Mouse (Mus musculus): ENCODE measurements around the gene Slc2a4. TPM values are rescaled to one million over a fixed set of nuclear protein-coding genes. Genes with fewer than 3 reads are reported as not detected.

Gene Slc2a4
- polyA plus RNA-seq, 1 experiment: 78.6 TPM

DNA sequence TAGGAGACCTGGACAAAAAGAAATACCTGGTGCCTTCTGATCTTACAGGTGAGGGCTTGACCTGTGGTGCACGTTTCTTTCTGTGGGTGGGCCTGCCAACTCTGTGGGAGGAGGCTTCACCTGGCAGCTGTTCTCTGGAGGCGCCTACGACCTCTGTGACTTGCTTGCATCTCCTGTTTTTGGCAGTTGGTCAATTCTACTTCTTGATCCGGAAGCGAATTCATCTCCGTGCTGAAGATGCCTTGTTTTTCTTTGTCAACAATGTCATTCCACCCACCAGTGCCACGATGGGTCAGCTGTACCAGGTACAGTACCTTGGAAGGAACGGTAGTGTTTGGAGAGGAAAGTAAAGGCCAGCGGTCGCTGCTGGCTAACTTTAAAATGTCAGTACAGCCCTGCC lies 44.4 kb upstream of the Slc2a4 start:
- WGBS: 31% methylated on average over 10 of the region's 10 CpGs
- DNase-seq: peak; percentile 63
- TF ChIP-seq POLR2A (IDR thresholded peaks at IDR 0.05; ENCODE audit: low read depth, low read length) (no peak), CTCF (conservative IDR thresholded peaks at IDR 0.05; ENCODE audit: insufficient read depth, insufficient read length, low read depth, low read length) (no peak)
- Histone ChIP-seq H3K4me3 (ENCODE audit: insufficient read depth, low read depth, low read length) (peak overlapping the region; percentile 47), H3K27me3 (replicated peaks; ENCODE audit: control insufficient read depth, insufficient read depth, low read length) (no peaks in the 10 kb centered on the region), H3K36me3 (ENCODE audit: control insufficient read depth, insufficient read depth, low read length) (peaks cover 2% of the 10 kb centered on the region; the same call in 1 of the 2 replicates), H3K27ac (ENCODE audit: insufficient read depth, low read depth, low read length) (no peak overlapping the region; the same call in 1 of the 2 replicates), H3K4me1 (ENCODE audit: control insufficient read depth, insufficient read depth, low read length) (peaks cover 3% of the 10 kb centered on the region; the same call in 1 of the 2 replicates)

DNA sequence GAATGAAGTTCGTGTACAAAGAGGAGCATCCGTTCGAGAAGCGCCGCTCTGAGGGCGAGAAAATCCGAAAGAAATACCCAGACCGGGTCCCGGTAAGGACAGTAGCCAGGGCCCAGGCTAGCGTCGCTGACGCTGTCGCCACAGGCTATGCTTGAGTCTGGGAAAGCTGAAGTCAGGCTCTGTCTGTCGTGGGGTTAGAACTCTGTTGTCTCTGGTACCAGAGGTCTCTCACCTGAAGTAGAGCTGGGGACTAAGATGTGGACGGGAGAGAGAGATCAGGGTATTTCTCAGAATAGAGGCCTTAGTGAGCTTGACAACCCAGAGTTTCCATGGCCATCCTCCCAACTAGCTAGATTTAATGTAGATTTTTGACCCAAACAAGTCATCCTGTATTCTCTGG lies 43.7 kb upstream of the Slc2a4 start:
- peak overlapping the region; percentile 88 for H3K27ac ChIP-seq (ENCODE audit: insufficient read depth, low read depth, low read length)
- H3K4me1 ChIP-seq (ENCODE audit: control insufficient read depth, insufficient read depth, low read length): peaks cover 3% of the 10 kb centered on the region; the same call in 1 of the 2 replicates
- 1% methylated on average over 15 of the region's 15 CpGs for WGBS
- peak overlapping the region; percentile 96 for H3K4me3 ChIP-seq (ENCODE audit: insufficient read depth, low read depth, low read length)
- H3K27me3 ChIP-seq (replicated peaks; ENCODE audit: control insufficient read depth, insufficient read depth, low read length): no peaks in the 10 kb centered on the region
- no peak for DNase-seq
- peaks cover 2% of the 10 kb centered on the region; the same call in 1 of the 2 replicates for H3K36me3 ChIP-seq (ENCODE audit: control insufficient read depth, insufficient read depth, low read length)
- TF ChIP-seq CTCF (conservative IDR thresholded peaks at IDR 0.05; ENCODE audit: insufficient read depth, insufficient read length, low read depth, low read length) (no peak), POLR2A (IDR thresholded peaks at IDR 0.05; ENCODE audit: low read depth, low read length) (no peak)

DNA sequence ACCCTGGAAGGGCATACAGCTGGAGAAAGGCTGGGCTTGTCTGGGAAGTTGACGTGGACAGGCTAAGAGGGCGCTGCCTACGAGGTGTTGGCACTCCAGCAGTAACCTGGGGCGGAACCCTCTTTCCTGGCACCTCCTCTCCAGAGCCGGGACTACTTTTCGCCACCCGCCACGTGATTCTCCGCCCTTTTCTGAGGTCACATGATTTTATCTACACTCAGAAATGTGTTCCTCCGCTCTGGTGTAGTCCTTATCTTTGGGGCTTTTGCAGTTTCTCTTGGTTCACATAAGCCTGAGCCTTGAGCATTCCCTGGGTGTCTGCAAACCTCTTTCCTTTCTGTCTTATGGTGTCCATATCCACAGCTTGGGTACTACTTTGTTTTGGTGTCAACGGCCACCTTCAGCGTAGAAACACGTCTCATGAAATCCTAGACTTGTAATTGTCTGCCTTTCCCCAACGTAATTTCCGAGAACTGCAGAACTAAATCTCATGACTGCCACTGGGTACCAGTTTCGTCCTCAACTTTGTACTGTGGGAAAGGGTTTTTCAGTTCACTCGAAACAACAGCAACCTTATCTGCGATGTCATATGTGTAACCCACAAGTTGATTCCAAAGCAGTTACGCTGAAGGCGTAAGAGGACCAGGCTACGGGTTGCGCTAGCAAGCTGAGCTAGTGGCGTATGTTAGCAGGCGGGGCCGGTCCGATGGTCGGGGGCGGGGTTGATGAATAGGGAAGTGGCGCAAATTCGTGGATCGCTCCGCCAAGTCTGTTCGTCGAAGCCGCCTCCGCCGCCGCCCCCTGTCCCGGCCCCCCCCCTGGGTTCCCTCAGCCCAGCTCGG lies 43.1 kb upstream of the Slc2a4 start, which contains the start of gene Gabarap:
Gene Gabarap, plus strand, starts transcription at position 294 of the 842 bp plus-strand sequence.
- under 1% methylated on average over 40 of the region's 40 CpGs for WGBS
- Histone ChIP-seq H3K36me3 (ENCODE audit: control insufficient read depth, insufficient read depth, low read length) (peaks cover 4% of the 10 kb centered on the region), H3K27me3 (replicated peaks; ENCODE audit: control insufficient read depth, insufficient read depth, low read length) (no peaks in the 10 kb centered on the region), H3K4me3 (ENCODE audit: insufficient read depth, low read depth, low read length) (peak within 1 kb of the TSS; percentile 96), H3K27ac (ENCODE audit: insufficient read depth, low read depth, low read length) (peak within 1 kb of the TSS; percentile 100), H3K4me1 (ENCODE audit: control insufficient read depth, insufficient read depth, low read length) (peaks cover 3% of the 10 kb centered on the region; the same call in 1 of the 2 replicates)
- peak; percentile 99 for DNase-seq
- TF ChIP-seq POLR2A (IDR thresholded peaks at IDR 0.05; ENCODE audit: low read depth, low read length) (peak; percentile 58), CTCF (conservative IDR thresholded peaks at IDR 0.05; ENCODE audit: insufficient read depth, insufficient read length, low read depth, low read length) (no peak)

DNA sequence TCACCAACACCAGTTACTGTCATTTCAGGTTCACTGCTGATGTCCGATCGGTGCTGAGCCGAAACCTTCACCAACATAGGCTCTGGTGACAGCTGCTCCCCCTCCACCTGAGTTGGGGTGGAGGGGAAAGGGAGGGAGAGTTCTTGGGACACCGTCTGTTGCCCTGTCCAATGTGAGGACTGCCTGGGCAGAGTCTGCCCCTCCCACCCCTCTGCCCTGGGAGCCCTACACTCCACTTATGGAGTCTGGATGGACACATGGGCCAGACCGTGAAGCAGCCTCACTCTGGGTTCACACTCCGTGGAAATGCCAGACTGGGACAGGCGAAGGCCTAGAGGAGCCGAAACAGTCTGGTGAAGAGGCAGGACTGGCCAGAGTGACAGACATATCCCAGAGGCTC lies 42.0 kb upstream of the Slc2a4 start:
- H3K4me3 ChIP-seq (ENCODE audit: insufficient read depth, low read depth, low read length): no peak overlapping the region
- H3K27ac ChIP-seq (ENCODE audit: insufficient read depth, low read depth, low read length): no peak overlapping the region
- peaks cover 4% of the 10 kb centered on the region for H3K36me3 ChIP-seq (ENCODE audit: control insufficient read depth, insufficient read depth, low read length)
- DNase-seq: no peak
- H3K27me3 ChIP-seq (replicated peaks; ENCODE audit: control insufficient read depth, insufficient read depth, low read length): no peaks in the 10 kb centered on the region
- WGBS: 84% methylated on average over 8 of the region's 8 CpGs
- H3K4me1 ChIP-seq (ENCODE audit: control insufficient read depth, insufficient read depth, low read length): peaks cover 3% of the 10 kb centered on the region; the same call in 1 of the 2 replicates
- TF ChIP-seq POLR2A (IDR thresholded peaks at IDR 0.05; ENCODE audit: low read depth, low read length) (no peak), CTCF (conservative IDR thresholded peaks at IDR 0.05; ENCODE audit: insufficient read depth, insufficient read length, low read depth, low read length) (no peak)

DNA sequence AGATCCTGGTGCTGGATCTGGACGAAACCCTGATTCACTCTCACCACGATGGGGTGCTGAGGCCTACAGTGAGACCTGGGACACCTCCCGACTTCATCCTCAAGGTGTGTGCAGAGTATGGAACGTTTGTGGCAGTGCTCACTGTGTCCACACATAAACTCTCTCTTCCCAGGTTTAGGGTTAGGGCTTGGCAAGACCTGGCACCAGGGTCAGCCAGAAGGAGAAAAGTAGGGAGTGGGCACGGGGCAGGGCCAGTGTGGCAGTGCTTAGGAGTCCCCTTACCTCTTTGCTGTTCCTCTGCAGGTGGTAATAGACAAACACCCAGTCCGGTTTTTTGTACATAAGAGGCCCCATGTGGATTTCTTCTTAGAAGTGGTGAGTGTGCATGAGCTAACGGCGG lies 36.4 kb upstream of the Slc2a4 start:
- H3K4me1 ChIP-seq (ENCODE audit: control insufficient read depth, insufficient read depth, low read length): peaks cover 9% of the 10 kb centered on the region; the same call in 1 of the 2 replicates
- H3K4me3 ChIP-seq (ENCODE audit: insufficient read depth, low read depth, low read length): no peak overlapping the region
- TF ChIP-seq CTCF (conservative IDR thresholded peaks at IDR 0.05; ENCODE audit: insufficient read depth, insufficient read length, low read depth, low read length) (no peak), POLR2A (IDR thresholded peaks at IDR 0.05; ENCODE audit: low read depth, low read length) (no peak)
- H3K27me3 ChIP-seq (replicated peaks; ENCODE audit: control insufficient read depth, insufficient read depth, low read length): no peaks in the 10 kb centered on the region
- 90% methylated on average over 8 of the region's 8 CpGs for WGBS
- H3K36me3 ChIP-seq (ENCODE audit: control insufficient read depth, insufficient read depth, low read length): peaks cover 3% of the 10 kb centered on the region
- no peak for DNase-seq
- H3K27ac ChIP-seq (ENCODE audit: insufficient read depth, low read depth, low read length): no peak overlapping the region

DNA sequence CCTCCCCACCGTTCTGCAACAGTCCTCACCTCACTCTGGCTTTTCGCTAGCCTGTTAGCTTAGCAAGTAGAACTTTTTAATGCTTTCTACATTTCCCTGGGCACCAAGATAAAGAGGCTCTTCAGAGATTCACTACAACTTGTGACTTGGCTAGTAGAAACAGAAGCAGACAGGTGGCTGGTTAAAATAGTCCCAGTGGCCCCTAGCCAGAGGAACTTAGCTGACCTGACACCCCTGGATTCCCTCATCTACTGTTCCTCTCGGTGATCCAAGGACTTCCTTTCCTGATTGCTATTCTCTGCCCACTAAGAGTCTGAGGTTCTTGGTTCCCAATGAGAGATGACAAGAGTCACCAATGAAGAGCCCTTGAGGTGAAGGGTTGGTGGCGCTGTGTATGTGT lies 35.4 kb upstream of the Slc2a4 start:
- H3K4me3 ChIP-seq (ENCODE audit: insufficient read depth, low read depth, low read length): no peak overlapping the region
- no peak for DNase-seq
- TF ChIP-seq CTCF (conservative IDR thresholded peaks at IDR 0.05; ENCODE audit: insufficient read depth, insufficient read length, low read depth, low read length) (no peak), POLR2A (IDR thresholded peaks at IDR 0.05; ENCODE audit: low read depth, low read length) (no peak)
- H3K27ac ChIP-seq (ENCODE audit: insufficient read depth, low read depth, low read length): no peak overlapping the region
- H3K4me1 ChIP-seq (ENCODE audit: control insufficient read depth, insufficient read depth, low read length): peaks cover 9% of the 10 kb centered on the region; the same call in 1 of the 2 replicates
- H3K27me3 ChIP-seq (replicated peaks; ENCODE audit: control insufficient read depth, insufficient read depth, low read length): no peaks in the 10 kb centered on the region
- H3K36me3 ChIP-seq (ENCODE audit: control insufficient read depth, insufficient read depth, low read length): peaks cover 3% of the 10 kb centered on the region
- WGBS: 65% methylated on average over 4 of the region's 4 CpGs

DNA sequence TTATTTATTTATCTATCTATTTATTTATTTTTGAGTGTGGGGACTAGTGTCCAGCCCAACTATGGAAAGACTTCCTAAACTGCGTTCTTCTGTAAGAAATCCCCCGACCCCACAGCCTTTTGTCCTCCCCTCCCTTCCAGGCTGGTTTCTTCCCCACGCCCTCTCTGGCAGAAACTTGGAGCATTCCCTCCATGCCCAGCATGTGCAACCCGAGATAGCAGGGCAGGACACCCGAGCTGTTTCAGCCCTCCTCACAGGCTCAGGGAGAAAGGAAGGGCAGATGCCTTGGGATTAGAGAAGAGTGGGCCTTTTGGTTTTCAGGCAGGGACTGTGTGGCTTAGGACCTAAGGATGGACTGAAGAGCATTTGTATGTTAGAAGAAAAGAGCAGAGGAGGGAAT lies 34.9 kb upstream of the Slc2a4 start:
- Histone ChIP-seq H3K4me1 (ENCODE audit: control insufficient read depth, insufficient read depth, low read length) (peaks cover 9% of the 10 kb centered on the region; the same call in 1 of the 2 replicates), H3K27me3 (replicated peaks; ENCODE audit: control insufficient read depth, insufficient read depth, low read length) (no peaks in the 10 kb centered on the region), H3K36me3 (ENCODE audit: control insufficient read depth, insufficient read depth, low read length) (peaks cover 3% of the 10 kb centered on the region), H3K27ac (ENCODE audit: insufficient read depth, low read depth, low read length) (no peak overlapping the region), H3K4me3 (ENCODE audit: insufficient read depth, low read depth, low read length) (no peak overlapping the region)
- 20% methylated on average over 5 of the region's 5 CpGs for WGBS
- DNase-seq: no peak
- TF ChIP-seq POLR2A (IDR thresholded peaks at IDR 0.05; ENCODE audit: low read depth, low read length) (no peak), CTCF (conservative IDR thresholded peaks at IDR 0.05; ENCODE audit: insufficient read depth, insufficient read length, low read depth, low read length) (no peak)
